Mouse (Mus musculus) heart, adult 2 months (tissue): Measurements from ENCODE around the gene Tcn2.

Experiments
- CTCF ChIP-seq: fragments of 200-600 bp; IDR thresholded peaks from 2 replicates; pipeline ENCODE4 v1.8.1; 2022; ENCODE audit warnings: antibody characterized with exemption, mild to moderate bottlenecking, moderate library complexity
- EP300 ChIP-seq: fragments of 200-500 bp; IDR thresholded peaks from 2 replicates; pipeline ENCODE4 v1.6.1; 2011; ENCODE audit warnings: low read depth, low read length, control low read depth; ENCODE audit not compliant: insufficient read depth
- POLR2A ChIP-seq: fragments of 200-500 bp; IDR thresholded peaks from 2 replicates; pipeline ENCODE4 v1.6.1; 2011; ENCODE audit warnings: mild to moderate bottlenecking, low read depth, low read length, control low read depth; ENCODE audit not compliant: insufficient read depth

DNA sequence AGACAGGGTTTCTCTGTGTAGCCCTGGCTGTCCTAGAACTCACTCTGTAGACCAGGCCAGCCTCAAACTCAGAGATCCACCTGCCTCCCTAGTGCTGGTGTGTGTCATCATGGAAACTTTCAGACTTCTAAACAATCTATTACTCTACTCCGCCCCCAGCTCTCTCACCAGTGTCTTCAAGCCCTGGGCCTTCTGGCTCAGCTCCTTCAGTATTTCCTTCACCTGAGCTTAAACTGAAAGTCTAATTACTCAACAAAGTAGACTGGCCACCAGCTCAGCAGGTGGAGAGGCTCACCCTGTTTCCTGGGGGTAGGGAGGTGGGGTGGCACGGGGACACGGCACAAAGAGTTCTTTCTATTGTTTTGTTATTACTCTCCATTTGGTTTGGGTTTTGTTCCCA is 29.4 kb downstream of the Tcn2 start:
- TF ChIP-seq CTCF, result no peak
- TF ChIP-seq EP300, result no peak
- no peak for TF ChIP-seq POLR2A
